23 mouse cellular contexts compared by ENCODE assay signal in the genomic region with DNA sequence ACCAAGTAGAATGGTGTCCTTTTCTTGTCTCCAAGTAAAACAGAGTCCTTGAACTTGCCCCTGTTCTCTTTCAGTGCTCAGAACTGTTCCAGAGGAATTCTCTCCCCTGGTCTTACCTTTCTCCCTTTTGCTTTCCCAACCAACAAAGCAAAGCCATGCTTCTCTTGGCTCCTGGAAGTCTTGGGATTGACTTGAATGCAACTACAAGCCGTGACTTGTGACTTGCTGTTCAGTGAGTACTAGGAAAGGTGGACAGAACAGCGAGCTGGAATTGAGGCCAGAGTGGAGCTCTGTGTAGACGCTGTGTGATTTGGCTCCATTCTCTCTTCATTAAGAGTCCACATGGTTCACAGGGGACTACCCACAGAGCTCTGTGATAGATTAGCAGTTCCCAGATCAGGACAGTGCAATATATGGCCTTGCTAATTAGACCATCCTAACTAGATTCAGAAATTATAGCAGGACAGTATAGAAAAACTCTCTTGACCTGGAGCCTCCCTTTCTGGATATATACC. TPM values are rescaled to one million over a fixed set of nuclear protein-coding genes. Genes with fewer than 3 reads are reported as not detected.
DNase-seq lines count a peak whose midpoint lies in the region; ATAC-seq and TF ChIP-seq lines count a peak whose summit lies in the region.
"Had no signal": no experiment of that assay in that cellular context is flagged by ENCODE, and none has a peak within 500 bp of the region (broad histone marks: within the 10 kb centered on the region; RNA-seq: fewer than 3 reads in every experiment).

No protein-coding gene starts in this region.

- 17% methylated on average over 3 of the region's 3 CpGs for WGBS in cerebellum, adult 2 months
- WGBS in limb, embryonic 12.5 days = 76% methylated on average over 3 of the region's 3 CpGs
- WGBS in limb, embryonic 10.5 days = 74% methylated on average over 3 of the region's 3 CpGs

- H3K4me2 ChIP-seq in limb, embryonic 12.5 days = no peak overlapping the region
- H3K4me2 ChIP-seq: forebrain, embryonic 15.5 days; hindbrain, embryonic 12.5 days had no signal

- no peak for TF ChIP-seq CTCF in cerebellum, adult 2 months (IDR thresholded peaks at IDR 0.05; ENCODE audit: borderline replicate concordance, insufficient read depth, low read depth, low read length)

- DNase-seq in cerebellum, adult 2 months = peak; percentile 28 to 63
- DNase-seq in cerebellum, adult 11-12 months = no peak
- DNase-seq in limb, embryonic 10.5 days (ENCODE audit: low spot score) = no peak
- peak; percentile 57 to 66 for DNase-seq in cerebellum, postnatal 10 days
- peak; percentile 74 for DNase-seq in gonadal fat pad, adult 2 months (ENCODE audit: low read depth)
- DNase-seq in B cell, adult 2 months = no peak
- DNase-seq: adrenal gland, adult 2 months; adrenal gland, postnatal 25 days; gastrocnemius, postnatal 36 days; heart, adult 18-20 months; heart, postnatal 10 days; heart, postnatal 4 days; kidney, adult 9 months had no signal

- H3K9me3 ChIP-seq in limb, embryonic 12.5 days = no peaks in the 10 kb centered on the region
- H3K9me3 ChIP-seq in limb, embryonic 10.5 days (replicated peaks) = no peaks in the 10 kb centered on the region
- H3K9me3 ChIP-seq: embryonic facial prominence, embryonic 10.5 days; forebrain, embryonic 10.5 days; forebrain, embryonic 15.5 days; heart, embryonic 10.5 days; hindbrain, embryonic 12.5 days had no signal

- no peak for ATAC-seq in limb, embryonic 12.5 days (ENCODE audit: insufficient number of reproducible peaks, insufficient read depth, low FRiP score, low TSS enrichment, low read depth)
- no peak for ATAC-seq in monocyte, adult 5-6 weeks (replicated peaks; ENCODE audit: insufficient number of reproducible peaks, low FRiP score, low TSS enrichment, poor library complexity, severe bottlenecking)
- ATAC-seq: hindbrain, embryonic 16.5 days; inflammation-experienced regulatory T-cells, adult 6 months; intestine, postnatal 0 days had no signal

- peaks cover 7% of the 10 kb centered on the region for H3K4me1 ChIP-seq in cerebellum, adult 2 months (ENCODE audit: control insufficient read depth, insufficient read depth, low read length)
- no peaks in the 10 kb centered on the region for H3K4me1 ChIP-seq in limb, embryonic 12.5 days (replicated peaks)
- no peaks in the 10 kb centered on the region for H3K4me1 ChIP-seq in limb, embryonic 10.5 days
- H3K4me1 ChIP-seq: embryonic facial prominence, embryonic 10.5 days; forebrain, embryonic 10.5 days; heart, embryonic 10.5 days; hindbrain, embryonic 12.5 days had no signal

- no peaks in the 10 kb centered on the region for H3K36me3 ChIP-seq in limb, embryonic 12.5 days
- no peaks in the 10 kb centered on the region for H3K36me3 ChIP-seq in limb, embryonic 10.5 days
- H3K36me3 ChIP-seq: embryonic facial prominence, embryonic 10.5 days; forebrain, embryonic 10.5 days; forebrain, embryonic 15.5 days; heart, embryonic 10.5 days; hindbrain, embryonic 12.5 days had no signal

- TF ChIP-seq POLR2A in cerebellum, adult 2 months (IDR thresholded peaks at IDR 0.05; ENCODE audit: borderline replicate concordance, insufficient read depth, low read length) = no peak

- H3K4me3 ChIP-seq in cerebellum, adult 2 months (replicated peaks; ENCODE audit: insufficient read depth, low read depth, low read length) = no peak overlapping the region
- H3K4me3 ChIP-seq in limb, embryonic 12.5 days (replicated peaks) = no peak overlapping the region
- no peak overlapping the region for H3K4me3 ChIP-seq in limb, embryonic 10.5 days
- H3K4me3 ChIP-seq: embryonic facial prominence, embryonic 10.5 days; forebrain, embryonic 10.5 days; forebrain, embryonic 15.5 days; heart, embryonic 10.5 days; hindbrain, embryonic 12.5 days had no signal

- H3K27me3 ChIP-seq in cerebellum, adult 2 months (ENCODE audit: control insufficient read depth, insufficient read depth, low read length) = no peaks in the 10 kb centered on the region
- H3K27me3 ChIP-seq in limb, embryonic 12.5 days = no peaks in the 10 kb centered on the region
- no peaks in the 10 kb centered on the region for H3K27me3 ChIP-seq in limb, embryonic 10.5 days (ENCODE audit: low read depth, poor library complexity, severe bottlenecking)
- H3K27me3 ChIP-seq: forebrain, embryonic 15.5 days; hindbrain, embryonic 12.5 days had no signal

- no peak overlapping the region for H3K27ac ChIP-seq in cerebellum, adult 2 months (ENCODE audit: insufficient read depth, low read length)
- peak overlapping the region; percentile 50; the same call in 1 of the 2 replicates for H3K27ac ChIP-seq in limb, embryonic 12.5 days
- H3K27ac ChIP-seq in limb, embryonic 10.5 days = no peak overlapping the region
- H3K27ac ChIP-seq: embryonic facial prominence, embryonic 10.5 days; forebrain, embryonic 10.5 days; forebrain, embryonic 15.5 days; heart, embryonic 10.5 days; hindbrain, embryonic 12.5 days had no signal

- H3K9ac ChIP-seq in limb, embryonic 12.5 days (replicated peaks) = no peak overlapping the region
- H3K9ac ChIP-seq: forebrain, embryonic 15.5 days; hindbrain, embryonic 12.5 days had no signal

RNA-seq across cellular contexts. Expression of a gene that starts 30.3 kb away (rescaled TPM):
- 150 and 160 TPM in 2 replicates for polyA plus RNA-seq in cerebellum, adult 2 months (2012; rRNA removed)
- 68.5 and 76.3 TPM in 2 replicates for polyA plus RNA-seq in limb, embryonic 12.5 days (2016; fragmentation: Nextera tagmentation; extraction: Ambion mirVana)
- 45.2 and 59.2 TPM in 2 replicates for polyA plus RNA-seq in limb, embryonic 10.5 days (2016; fragmentation: Nextera tagmentation; extraction: Ambion mirVana)
- 22.3 and 35.3 TPM in 2 replicates for polyA plus RNA-seq in gonadal fat pad, adult 2 months (2012; rRNA removed)
- 29.7 to 40.8 TPM (median 33.8 TPM) in 3 replicates for total RNA-seq in monocyte, adult 5-6 weeks (2017)

Comparison
In these comparisons a context has a peak if more than half of its experiments do, and no peak if none do; other contexts are left out.
1. DNase-seq: peak in cerebellum, adult 2 months (2 of 2), cerebellum, postnatal 10 days (2 of 2) and gonadal fat pad, adult 2 months (single experiment); none in cerebellum, adult 11-12 months (single experiment), limb, embryonic 10.5 days (single experiment) and B cell, adult 2 months (0 of 2).